Mouse (Mus musculus): ENCODE results near the gene Defb25.

- TF ChIP-seq CTCF (IDR thresholded peaks at IDR 0.05; ENCODE audit: borderline replicate concordance, extremely low read depth, insufficient read depth, insufficient read length), result no peak
- no peak for TF ChIP-seq POLR2A (IDR thresholded peaks at IDR 0.05; ENCODE audit: borderline replicate concordance, extremely low read depth, insufficient read depth, insufficient read length, poor library complexity, severe bottlenecking)
These were observed 14.1 kb upstream of the Defb25 start for GRCm38 (mm10) chr2:152637006-152637322.

Measured in brain, embryonic 14.5 days (tissue).